Mouse (Mus musculus) inflammation-experienced regulatory T-cells, adult 6 months (primary cell): ENCODE measurements at regions not wholly inside any gene's neighbourhood (a gene's known extent, or its start where the extent isn't known, plus 50 kb on each side); places are given as distances from the start of the nearest gene placed in this dataset.

Source experiments
- ATAC-seq: one replicate; pipeline ENCODE4 v1.8.0; 2017

DNA sequence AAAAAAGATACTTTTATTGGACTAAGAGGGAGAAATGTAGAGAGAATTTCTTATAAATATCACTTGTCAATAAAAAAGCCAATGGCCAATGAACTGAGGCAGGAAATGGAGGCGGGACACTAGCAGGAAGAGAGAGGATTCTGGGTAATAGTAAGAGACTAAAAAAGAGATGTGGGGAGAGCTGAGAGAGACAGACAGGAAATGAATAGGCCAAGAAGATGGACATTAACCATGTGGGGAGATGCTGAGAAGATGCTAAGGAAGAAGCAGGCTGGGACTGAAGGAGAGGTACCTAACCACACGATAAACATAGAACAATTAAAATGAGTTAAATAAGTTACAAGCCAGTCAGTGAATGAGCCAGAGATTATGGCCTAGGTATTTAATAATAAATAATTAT lies 181.0 kb upstream of the Nfe2l3 start:
- no peak for ATAC-seq

DNA sequence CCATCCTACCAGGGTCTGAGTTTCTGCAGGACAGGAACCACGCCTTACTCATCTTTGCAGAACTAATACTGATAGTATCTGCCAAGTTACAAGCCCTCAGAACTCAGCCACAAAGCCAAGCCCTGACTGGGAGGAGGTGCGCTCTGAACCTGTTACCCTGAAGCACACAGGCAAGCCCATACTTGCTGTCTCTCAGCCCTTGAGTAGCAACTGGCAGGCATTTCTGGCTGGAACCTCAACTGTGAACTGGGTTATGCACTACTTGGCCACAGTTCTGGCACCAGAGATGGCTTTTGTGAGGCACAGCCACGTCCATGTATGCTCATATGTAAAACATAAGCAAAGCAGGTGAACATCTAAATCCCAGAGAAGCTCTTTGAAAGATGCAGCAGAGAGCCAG lies 179.7 kb upstream of the Nfe2l3 start:
- ATAC-seq = no peak

DNA sequence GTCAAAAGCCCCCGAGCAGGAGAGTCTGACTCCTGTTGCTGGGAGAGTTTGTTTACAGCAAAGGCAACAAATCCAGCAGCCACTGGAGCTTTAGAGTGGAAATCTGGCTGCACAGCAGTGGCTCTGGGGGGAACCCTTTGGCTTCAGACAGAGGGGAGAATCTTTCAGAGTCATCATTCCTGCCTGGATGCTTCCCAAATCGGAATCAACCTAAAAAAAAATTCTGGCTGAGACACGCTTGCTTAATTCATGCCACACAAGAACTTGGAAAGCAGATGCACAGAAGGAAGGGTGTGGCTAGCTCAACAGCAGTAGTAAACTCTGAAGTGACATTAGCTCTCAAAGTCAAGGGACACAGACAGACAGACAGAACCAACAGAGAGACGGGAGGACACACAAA lies 175.8 kb upstream of the Nfe2l3 start:
- no peak for ATAC-seq

DNA sequence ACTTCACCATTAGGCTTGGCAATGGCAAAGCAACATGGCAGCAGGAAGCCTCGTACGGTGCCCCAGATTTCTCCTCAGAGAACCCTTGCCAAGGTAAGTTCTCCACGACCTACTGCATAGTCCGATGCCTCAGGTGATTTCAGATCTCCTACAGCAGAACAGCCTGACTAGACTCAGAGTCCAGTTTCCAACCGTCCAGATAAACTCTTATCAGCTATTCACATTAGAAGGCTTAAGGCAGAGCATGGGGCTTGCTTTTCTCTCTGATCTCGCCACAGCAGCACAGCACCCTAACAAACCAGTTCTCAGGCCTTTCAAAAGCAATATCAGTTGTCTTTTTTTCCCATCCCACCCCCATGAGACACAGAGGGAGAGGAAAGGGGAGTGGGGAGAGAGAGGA lies 174.9 kb upstream of the Nfe2l3 start:
- no peak for ATAC-seq

DNA sequence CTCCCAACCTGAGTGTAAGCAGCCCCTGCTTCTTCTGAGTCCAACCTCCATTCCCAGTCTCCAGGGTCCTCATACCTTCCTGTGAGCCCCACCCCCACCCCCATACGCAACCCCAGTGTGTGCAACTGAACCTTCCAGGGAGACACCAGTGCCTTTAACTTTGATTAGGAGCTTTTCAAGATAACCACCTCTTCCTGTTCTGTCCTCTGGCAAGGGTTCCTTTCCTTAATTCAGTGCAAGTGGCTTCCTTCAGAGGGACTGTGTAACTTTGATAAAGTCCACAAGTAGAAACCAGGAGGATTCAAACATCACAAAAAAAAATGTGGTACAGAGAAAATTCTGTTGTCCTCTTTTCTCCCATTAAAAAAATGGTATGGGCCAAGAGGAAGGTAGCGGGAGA lies 174.2 kb upstream of the Nfe2l3 start:
- no peak for ATAC-seq

DNA sequence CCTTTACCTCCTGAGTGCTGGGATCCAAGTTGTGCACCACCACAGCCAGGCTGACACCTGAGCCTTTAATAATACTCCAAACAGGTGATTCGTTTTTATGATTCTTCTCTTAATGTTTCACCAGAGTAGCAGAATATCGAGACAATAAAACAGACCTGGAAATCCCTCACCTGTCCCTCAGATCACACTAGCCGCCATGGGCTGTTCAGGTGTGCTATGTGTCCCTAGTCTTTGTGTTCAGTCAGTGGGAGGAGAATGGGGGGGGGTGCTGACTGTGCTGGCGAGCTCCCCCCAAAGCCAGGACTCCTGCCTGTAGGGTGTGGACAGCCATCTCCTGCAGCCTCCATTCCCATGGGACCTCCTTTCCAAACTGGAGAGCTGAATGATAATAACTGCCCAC lies 168.9 kb upstream of the Nfe2l3 start:
- no peak for ATAC-seq

DNA sequence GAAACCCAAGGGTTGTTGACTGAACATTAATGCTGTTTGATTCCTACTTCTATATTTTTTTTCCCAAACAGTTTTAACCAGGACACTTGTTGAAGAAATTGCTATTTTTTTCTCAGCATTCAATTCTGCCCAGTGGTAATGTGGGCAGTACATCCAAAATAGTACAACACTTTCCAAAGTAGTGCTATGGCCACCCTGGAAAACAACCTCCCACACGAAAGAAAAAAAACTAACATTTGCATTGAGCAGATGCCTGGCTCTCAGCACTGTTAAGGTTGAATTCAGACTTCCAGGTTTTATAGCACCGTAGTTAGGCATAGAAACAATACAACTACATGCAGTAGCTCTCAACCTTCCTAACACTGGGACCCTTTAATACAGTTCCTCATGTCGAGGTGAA lies 167.1 kb upstream of the Nfe2l3 start:
- no peak for ATAC-seq

DNA sequence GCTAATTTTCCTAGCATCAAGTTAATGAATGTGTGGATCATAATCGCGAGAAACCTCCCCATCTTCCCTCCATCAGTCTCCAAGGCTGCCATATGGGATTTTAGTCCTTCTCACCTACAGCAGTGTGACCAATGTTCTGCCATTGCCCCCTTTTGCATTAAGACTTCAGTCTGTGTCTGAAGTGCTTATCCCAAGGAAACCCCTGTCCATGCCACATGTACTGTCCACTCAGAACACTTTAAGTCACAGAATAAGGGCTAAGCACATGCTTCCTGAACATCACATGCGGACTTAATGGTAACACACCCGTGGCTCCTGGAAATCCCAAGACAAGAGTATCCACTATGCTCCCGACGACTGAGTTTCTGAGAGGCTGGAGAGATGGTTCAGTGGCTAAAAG lies 165.7 kb upstream of the Nfe2l3 start:
- ATAC-seq = no peak

DNA sequence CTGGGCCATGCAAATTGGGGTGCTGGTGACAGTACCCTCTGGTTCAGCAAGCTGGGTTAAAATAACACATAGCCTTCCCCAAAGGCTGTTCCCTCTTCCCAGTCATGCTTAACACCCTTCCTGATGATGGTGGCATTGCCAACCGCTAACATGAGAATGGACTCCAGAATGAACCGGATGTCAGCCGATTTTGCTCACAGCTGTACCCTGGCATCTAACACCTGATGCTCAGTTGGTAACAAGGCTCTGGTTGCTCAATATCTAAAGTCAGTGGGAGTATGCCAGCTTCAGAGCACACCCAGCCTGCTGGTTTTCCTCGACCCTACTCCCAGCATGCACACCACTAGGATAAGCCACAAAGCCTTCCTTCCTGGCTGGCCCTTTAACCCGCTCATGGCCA lies 164.6 kb upstream of the Nfe2l3 start:
- ATAC-seq = no peak

DNA sequence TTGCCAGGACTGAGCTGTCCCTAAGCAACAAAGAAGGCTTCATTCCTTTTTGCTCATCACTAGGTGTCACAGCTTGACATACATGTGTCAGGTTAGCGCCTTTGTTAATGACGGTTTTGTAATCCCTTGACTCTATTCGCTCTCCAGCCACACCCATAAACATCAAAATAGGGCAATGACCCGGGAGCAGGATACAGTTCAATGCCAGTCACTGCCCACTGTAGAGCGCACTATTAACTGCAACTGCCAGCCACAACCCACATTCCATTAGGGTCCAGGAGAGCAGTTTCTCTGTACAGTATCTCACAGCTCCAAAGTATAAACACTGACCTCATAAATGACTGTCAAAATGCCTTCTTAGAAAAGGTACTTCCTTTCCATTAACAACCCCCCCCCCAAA lies 163.5 kb upstream of the Nfe2l3 start:
- no peak for ATAC-seq

DNA sequence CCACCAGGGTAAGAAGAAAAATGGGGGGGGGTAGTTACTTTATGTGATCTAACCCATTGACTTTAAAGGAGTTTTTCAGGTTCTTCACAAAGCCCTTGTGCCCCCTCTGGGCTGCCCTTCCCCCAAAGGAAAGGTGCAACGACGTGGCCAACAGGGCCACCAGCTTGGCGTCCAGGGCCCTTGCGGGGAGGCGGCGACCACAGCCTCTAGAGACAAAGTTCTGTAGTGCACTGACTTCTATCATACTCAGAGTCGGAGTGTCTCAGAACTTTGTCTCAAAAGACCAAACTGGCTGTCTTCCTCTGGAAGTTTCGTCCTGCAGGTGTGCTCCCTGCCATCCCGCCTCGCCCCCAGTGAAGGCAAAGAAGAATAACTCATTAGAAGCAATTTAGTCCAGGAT lies 162.9 kb upstream of the Nfe2l3 start:
- no peak for ATAC-seq

DNA sequence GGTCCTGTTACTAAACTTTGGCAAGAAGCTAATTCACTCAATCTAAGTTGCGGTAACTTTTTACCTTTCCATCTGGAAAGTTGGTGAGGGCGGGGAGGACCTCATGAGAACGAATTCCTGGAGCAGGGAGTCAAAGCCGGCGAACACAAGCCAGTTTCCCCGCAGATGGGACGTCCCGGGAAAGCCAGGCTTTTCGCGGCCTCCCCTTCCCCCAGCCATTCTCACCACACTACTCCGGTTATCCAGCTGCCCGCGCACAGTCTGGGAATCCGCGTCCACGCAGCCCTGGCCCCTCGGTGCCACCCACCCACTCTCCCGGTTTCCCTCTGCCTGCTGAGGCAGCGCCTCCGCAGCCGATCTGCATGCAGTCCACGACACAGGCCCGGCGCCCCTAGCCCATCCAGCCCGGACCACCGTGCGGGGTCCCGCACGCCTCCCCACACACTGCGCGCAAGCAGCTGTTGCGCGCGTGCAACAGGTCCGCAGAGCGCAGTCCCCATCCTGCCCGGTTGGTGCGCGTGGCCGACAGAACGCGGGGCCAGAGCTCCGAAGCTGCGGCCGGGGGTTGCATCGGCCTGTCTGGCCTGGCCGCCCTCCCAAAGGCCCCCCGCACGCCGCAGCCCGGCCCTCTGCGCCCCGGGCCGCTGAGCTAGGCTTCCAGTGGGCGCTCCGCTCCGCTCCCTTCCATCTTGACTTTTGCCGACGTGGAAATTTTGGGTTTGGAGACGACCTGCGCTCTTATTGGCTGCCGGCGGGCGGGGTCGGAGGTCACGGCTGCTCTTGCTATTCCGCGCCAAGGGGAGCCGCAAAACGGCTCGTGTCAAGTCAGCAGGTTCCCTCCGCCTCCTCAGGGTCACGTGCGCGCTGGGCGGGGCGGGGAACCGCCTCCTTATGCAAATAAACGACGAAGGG lies 162.0 kb upstream of the Nfe2l3 start:
- peak; percentile 85 for ATAC-seq

DNA sequence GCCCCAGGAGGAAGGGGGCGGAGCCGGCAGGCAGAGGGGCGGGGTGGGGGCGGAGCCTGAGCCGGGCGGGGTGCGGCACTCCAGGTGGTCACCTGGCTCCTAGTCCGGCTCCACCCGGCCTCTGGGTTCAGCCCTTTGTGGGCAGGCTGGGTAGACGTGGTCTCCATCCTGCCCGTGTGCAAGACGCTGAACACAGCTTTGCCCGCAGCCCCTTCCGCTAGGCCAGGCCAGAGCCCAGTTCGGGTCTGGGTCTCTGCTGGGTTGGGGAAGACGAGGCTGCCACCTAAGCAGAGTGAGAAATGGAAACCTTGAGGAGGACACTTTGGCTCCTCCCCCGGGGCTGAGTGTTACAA lies 161.4 kb upstream of the Nfe2l3 start:
- ATAC-seq = no peak

DNA sequence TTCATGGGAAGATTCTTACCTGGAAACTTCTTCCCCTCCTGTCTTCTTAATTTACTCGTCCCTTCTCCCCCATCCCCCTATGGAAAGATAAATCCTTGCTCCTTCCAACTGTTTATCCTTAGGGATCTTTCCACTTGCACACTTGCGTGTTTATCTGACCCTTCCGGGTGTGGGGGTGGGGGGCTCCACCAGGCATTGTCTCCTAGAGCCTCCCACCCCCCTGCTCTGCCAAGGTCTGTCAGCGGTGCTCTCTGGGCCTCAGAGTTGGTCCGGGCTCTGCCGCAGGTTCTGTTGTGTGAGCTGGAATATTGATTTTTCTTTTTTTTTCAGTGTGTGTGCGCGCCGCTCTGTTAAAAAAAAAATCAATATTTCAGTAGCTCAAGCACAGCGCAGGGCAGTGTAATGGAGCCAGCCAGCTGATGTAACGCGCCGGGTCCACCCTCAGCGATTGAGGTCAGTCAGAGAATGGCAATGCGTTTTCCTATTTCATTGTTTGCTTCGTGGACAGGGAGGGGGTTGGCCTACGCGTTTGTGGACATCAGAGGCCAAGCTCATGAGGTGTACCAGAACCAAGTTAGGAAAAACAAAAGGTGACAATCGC lies 160.2 kb upstream of the Nfe2l3 start:
- ATAC-seq = no peak

DNA sequence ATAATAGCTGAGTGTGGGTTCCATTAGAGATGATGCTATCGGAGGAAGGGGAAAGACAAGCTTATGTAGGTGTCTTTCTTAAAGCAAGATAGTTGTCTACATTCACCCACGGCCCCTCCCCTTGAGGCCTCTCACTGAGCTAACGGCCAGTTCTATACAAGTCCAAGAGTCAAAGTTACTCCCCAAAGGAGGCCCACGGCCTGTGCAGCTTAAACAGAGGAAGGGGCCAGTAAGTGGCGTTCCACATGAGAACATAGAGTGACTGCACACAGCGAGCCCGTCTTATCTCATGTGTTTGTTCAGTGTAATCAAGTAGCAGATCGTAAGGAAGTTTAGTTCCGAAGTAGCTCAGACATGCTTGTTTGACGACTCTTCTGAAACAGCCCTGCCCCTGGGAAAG lies 153.0 kb upstream of the Nfe2l3 start:
- no peak for ATAC-seq

DNA sequence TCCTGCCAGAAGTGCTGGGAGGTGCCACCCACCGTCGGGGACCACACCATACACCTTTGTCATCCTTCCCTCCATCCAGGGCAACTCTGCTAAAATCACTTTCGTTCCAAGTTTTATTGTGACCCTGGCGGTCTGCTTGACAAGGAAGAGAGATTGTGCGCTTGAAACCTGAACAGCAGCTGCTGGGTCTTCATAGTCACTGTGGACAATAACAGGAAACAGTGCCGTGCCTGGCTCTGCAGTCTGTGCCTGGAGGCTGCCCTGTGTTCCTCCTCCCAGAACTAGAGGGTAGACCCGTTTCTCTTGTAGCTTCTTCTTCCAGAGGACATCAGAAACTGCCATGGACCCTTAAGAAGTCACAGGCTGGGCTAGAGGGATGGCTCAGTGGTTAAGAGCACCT lies 152.2 kb upstream of the Nfe2l3 start:
- ATAC-seq = no peak

DNA sequence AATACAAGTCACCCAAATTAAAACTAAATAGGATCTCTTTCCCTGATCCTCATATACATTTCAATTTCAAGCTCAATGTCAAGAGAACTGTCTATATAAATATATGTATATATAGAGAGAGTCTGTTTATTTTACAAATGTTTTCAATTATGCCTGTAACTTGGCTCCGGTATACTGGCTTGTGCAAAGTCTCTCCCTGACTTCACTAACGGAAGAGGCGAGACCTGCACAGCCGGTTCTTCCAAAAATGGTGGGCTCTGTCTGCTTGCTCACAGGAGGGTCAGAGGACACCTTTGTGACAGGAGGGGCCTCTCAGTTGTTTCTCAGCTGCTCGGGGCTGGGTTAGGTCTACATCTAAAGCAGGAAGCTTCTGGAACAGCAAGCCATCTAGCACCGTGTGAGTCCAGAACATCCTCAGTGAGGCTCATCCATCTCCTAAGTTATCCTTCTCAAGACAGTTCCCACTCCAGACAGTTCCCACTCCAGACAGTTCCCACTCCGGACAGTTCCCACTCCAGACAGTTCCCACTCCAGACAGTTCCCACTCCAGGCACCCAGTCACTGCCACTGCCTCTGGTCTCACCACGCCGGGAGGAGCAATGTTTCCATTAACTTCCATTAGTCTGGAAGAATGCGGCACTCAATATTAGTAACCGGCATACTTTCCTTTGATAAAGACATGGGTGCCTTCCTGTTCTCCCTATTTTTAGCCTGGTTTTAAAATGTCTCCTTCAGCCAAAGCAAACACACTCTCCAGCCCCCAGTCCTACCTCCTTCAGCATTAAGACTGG lies 148.4 kb upstream of the Nfe2l3 start:
- ATAC-seq = no peak

DNA sequence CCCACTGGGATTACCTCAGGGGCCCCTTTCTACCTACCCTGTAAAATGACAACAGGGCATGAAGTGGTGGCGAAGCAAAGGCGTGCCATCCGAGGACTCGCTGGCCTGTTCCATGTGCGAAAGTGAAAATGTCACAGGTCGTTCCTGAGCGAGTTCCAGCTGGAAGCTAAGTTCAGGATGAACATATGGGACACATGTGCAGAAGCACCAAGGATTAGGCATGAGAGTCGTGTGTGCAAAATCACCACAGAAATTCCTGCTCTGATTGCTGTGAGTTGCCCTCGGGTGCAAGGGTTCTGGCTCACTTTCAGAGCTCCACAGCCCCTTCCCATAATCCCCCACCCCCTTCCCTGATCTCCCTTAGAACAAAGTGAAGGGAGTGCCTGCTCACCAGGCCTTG lies 147.6 kb upstream of the Nfe2l3 start:
- ATAC-seq = no peak

DNA sequence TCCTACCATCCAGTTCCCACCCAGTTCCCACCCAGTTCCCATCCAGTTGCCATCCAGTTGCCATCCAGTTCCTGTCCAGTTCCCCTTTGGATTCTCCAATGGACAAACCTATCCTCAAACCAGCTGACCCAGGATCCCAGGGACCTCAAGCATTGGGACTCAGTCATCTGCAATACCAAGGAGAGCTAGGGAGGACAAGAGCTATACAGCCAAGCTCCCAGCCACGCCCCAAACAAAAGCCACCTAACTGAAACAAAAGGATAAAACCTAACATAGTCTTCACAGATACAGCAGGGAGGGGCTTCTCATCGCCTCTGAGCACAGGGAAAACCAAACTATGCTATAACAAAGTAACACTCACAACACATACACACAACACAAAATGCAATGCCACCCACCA lies 145.6 kb upstream of the Nfe2l3 start:
- ATAC-seq = no peak

DNA sequence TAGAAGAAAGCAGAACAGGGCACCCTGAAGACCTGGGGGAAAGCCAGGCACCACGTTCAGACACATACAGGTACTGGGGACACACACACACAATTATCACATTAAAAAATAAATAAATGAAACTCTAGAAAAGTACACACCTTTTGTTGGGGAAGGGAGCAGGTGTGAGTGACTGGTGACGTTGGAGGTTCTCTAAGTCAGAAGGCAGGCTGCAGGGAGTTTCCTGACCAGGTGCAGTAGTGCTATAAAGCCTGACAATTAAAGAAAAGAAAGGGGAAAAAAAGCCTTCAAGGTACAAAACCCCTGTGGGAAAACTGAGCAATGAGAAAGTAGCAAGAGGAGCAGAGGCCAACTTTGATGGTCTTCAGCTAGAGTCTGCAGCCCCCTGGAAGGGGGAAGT lies 145.1 kb upstream of the Nfe2l3 start:
- ATAC-seq = peak; percentile 41

DNA sequence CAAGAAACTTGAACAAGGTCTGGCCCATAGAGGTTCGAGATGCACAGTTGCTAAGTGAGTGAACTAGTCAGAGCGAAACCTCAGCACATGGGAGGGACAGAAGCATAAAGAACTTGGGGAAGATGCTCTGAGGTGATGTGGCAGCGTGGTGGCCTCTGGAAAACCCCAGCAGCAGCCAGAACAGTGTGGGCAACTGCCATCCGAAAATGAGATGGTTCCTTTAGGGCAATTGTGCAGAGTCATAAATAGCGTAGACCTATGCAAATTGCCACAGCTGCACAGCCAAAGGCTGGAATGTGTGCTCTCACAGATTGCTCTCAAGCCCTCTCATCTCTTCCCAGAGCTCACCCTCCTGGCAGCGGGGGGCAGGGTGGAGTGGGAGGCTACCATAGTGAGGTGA lies 144.7 kb upstream of the Nfe2l3 start:
- ATAC-seq = peak; percentile 84

DNA sequence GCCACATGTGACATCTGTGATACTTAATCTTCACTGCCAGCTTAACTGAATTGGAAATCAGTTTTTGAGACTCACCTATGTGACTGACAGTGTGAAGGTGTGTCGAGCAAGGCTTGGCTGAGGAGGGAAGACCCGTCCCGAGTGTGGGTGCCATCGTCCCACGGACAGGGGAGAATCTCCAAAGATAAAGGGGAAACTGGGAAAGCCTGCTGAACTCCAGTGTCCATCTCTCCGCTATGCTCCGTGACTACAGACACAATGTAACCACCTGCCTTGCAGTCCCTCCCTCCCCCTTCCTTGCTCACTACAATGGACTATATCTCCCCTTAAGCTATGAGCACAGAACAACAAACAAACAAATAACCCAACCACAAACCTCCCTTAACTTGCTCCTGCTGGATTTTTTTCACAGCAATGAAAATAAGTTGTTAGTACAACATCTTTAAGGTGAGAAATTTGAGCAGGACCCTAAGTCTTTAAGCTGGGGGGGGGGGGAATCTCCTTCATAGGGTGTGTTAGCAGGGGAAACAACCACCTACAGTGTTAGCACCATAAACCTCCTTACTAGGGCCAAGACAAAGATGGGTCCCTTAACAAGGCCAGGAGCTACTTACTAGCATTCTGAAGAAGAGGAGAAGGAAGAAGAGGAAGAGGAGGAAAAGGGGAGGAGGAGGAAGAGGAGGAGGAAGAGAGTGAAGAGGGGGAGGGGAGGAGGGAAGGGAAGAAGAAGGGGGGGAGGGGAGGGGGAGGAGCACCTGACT lies 144.0 kb upstream of the Nfe2l3 start:
- no peak for ATAC-seq

DNA sequence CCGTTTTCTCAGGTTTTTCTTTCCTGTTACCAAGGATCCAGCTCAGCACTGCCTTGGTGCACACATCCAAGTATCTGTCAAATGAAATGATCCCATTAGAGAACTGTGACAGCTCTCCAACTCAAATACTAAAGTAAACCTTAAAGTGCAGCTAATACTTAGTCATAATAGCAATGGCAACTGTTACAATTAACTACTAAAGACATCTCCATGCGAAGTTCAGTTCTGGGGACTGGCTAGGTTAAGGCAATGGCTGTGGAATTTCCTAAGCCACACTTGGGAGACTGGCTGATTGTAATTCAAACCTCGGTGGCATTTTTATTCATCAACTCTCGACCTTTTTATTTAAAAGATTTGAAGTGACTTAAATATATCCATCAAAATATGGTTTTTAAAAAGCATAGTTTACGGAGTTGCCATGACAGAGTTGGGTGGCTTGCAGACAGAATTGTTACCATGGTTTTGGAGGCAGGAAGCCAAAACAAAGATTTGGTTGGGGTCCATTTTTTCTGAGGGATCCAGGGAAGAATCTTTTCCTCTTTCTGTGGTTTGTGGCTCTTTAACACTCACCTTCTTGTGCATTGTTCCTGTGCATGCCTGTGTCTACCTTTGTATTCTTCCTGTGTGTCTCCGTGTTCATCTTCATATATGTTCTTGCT lies 143.3 kb upstream of the Nfe2l3 start:
- no peak for ATAC-seq
